Mouse (Mus musculus) urinary bladder, postnatal 10 days (tissue): ENCODE measurements around the gene L3mbtl1.

ENCODE experiments used
- DNase-seq: peaks from one replicate; pipeline ENCODE4 v3.0.0; 2022; ENCODE audit warnings: low spot score

L3mbtl1 gene

GRCm38 (mm10) chr2:162943931-162944330 is 659 bp downstream of the L3mbtl1 start:
- DNase-seq = no peak

- DNase-seq = no peak
Observed at GRCm38 (mm10) chr2:162946964-162947363, 3.7 kb downstream of the L3mbtl1 start.

GRCm38 (mm10) chr2:162947736-162948135 is 4.5 kb downstream of the L3mbtl1 start:
- DNase-seq = no peak

GRCm38 (mm10) chr2:162948221-162948620 is 4.9 kb downstream of the L3mbtl1 start:
- no peak for DNase-seq

- no peak for DNase-seq
Observed at GRCm38 (mm10) chr2:162950776-162951175, 7.5 kb downstream of the L3mbtl1 start.

GRCm38 (mm10) chr2:162956843-162957242 is 13.6 kb downstream of the L3mbtl1 start:
- DNase-seq = no peak

- no peak for DNase-seq
Observed at GRCm38 (mm10) chr2:162961321-162961720, 18.0 kb downstream of the L3mbtl1 start.

- no peak for DNase-seq
Observed at GRCm38 (mm10) chr2:162966734-162967133, 23.5 kb downstream of the L3mbtl1 start.

- no peak for DNase-seq
Observed at GRCm38 (mm10) chr2:162968357-162968756, 25.1 kb downstream of the L3mbtl1 start.

GRCm38 (mm10) chr2:162969101-162969500 is 25.8 kb downstream of the L3mbtl1 start:
- no peak for DNase-seq

GRCm38 (mm10) chr2:162970896-162971295 is 27.6 kb downstream of the L3mbtl1 start:
- DNase-seq = no peak

GRCm38 (mm10) chr2:162972752-162973151 is 29.5 kb downstream of the L3mbtl1 start:
- no peak for DNase-seq

- no peak for DNase-seq
Observed at GRCm38 (mm10) chr2:162973206-162973605, 29.9 kb downstream of the L3mbtl1 start.

GRCm38 (mm10) chr2:162973637-162974036 is 30.4 kb downstream of the L3mbtl1 start:
- DNase-seq = no peak

- no peak for DNase-seq
Observed at GRCm38 (mm10) chr2:162975157-162975775, 32.0 kb downstream of the L3mbtl1 start.

- no peak for DNase-seq
Observed at GRCm38 (mm10) chr2:162976001-162976400, 32.7 kb downstream of the L3mbtl1 start.

GRCm38 (mm10) chr2:162984381-162984780 is 41.1 kb downstream of the L3mbtl1 start:
- DNase-seq = no peak

GRCm38 (mm10) chr2:162985923-162986322 is 42.7 kb downstream of the L3mbtl1 start:
- no peak for DNase-seq

- DNase-seq = no peak
Observed at GRCm38 (mm10) chr2:162986764-162987163, 43.5 kb downstream of the L3mbtl1 start.

GRCm38 (mm10) chr2:162987218-162987617 is 43.9 kb downstream of the L3mbtl1 start, which contains the start of gene Sgk2:
Gene Sgk2 (plus strand): TSS chr2:162987330.
- DNase-seq = no peak

- no peak for DNase-seq
Observed at GRCm38 (mm10) chr2:162988235-162988634, 45.0 kb downstream of the L3mbtl1 start.

- no peak for DNase-seq
Observed at GRCm38 (mm10) chr2:162991394-162992083, 48.3 kb downstream of the L3mbtl1 start.

- DNase-seq = no peak
Observed at GRCm38 (mm10) chr2:162992084-162992437, 48.8 kb downstream of the L3mbtl1 start.
